Mouse (Mus musculus): ENCODE measurements at regions not wholly inside any gene's neighbourhood (a gene's known extent, or its start where the extent isn't known, plus 50 kb on each side); places are given as distances from the start of the nearest gene placed in this dataset.

- TF ChIP-seq CTCF (IDR thresholded peaks at IDR 0.05; ENCODE audit: low read depth, low read length) (no peak), GATA1 (IDR thresholded peaks at IDR 0.05; ENCODE audit: borderline replicate concordance, low read length) (no peak), GATA2 (IDR thresholded peaks at IDR 0.05; ENCODE audit: borderline replicate concordance, low read depth, low read length) (no peak), TAL1 (conservative IDR thresholded peaks at IDR 0.05; ENCODE audit: low read depth, low read length) (no peak)
These were observed 102.0 kb upstream of the Cwc22 start for GRCm38 (mm10) chr2:78048030-78048705.

Measured in G1E (cell line).